Mouse (Mus musculus): ENCODE data around the gene Ficd. TPM values are rescaled to one million over a fixed set of nuclear protein-coding genes. Genes with fewer than 3 reads are reported as not detected.

Ficd gene
- polyA plus RNA-seq (2016; fragmentation: Nextera tagmentation; extraction: Ambion mirVana), result 4.8 and 5.5 TPM in 2 replicates

GRCm38 (mm10) chr5:113735345-113736112, at the start of gene Ficd:
TSS of gene Ficd (plus strand) at chr5:113735803.
- peak; percentile 98 for DNase-seq (ENCODE audit: low spot score)
- under 1% methylated on average over 71 of the region's 71 CpGs for WGBS
- Histone ChIP-seq H3K36me3 (peaks cover 32% of the 10 kb centered on the region), H3K9me3 (replicated peaks) (no peaks in the 10 kb centered on the region), H3K4me3 (peak within 1 kb of the TSS; percentile 82), H3K27me3 (ENCODE audit: low read depth, poor library complexity, severe bottlenecking) (no peaks in the 10 kb centered on the region), H3K27ac (replicated peaks) (peak within 1 kb of the TSS; percentile 97), H3K4me1 (peaks cover 32% of the 10 kb centered on the region)

GRCm38 (mm10) chr5:113687514-113687913, 48.1 kb upstream of the Ficd start:
- H3K9me3 ChIP-seq (replicated peaks), result no peaks in the 10 kb centered on the region
- 86% methylated on average over 5 of the region's 5 CpGs for WGBS
- H3K27ac ChIP-seq (replicated peaks), result no peak overlapping the region

GRCm38 (mm10) chr5:113690069-113690548, 45.5 kb upstream of the Ficd start:
- no peak for DNase-seq (ENCODE audit: low spot score)
- H3K4me1 ChIP-seq, result peaks cover 11% of the 10 kb centered on the region
- H3K4me3 ChIP-seq, result no peak overlapping the region
- H3K36me3 ChIP-seq, result no peaks in the 10 kb centered on the region
- 84% methylated on average over 15 of the region's 15 CpGs for WGBS
- H3K27me3 ChIP-seq (ENCODE audit: low read depth, poor library complexity, severe bottlenecking), result no peaks in the 10 kb centered on the region
- H3K9me3 ChIP-seq (replicated peaks), result peaks cover 5% of the 10 kb centered on the region; the same call in 1 of the 2 replicates
- no peak overlapping the region for H3K27ac ChIP-seq (replicated peaks)

More at GRCm38 (mm10) chr5:113687514-113687913, 48.1 kb upstream of the Ficd start:
- Histone ChIP-seq H3K27me3 (ENCODE audit: low read depth, poor library complexity, severe bottlenecking) (no peaks in the 10 kb centered on the region), H3K36me3 (no peaks in the 10 kb centered on the region), H3K4me1 (no peaks in the 10 kb centered on the region), H3K4me3 (no peak overlapping the region)
- no peak for DNase-seq (ENCODE audit: low spot score)

GRCm38 (mm10) chr5:113690866-113691265, 44.7 kb upstream of the Ficd start:
- Histone ChIP-seq H3K4me3 (no peak overlapping the region), H3K9me3 (replicated peaks) (peaks cover 5% of the 10 kb centered on the region; the same call in 1 of the 2 replicates), H3K27me3 (ENCODE audit: low read depth, poor library complexity, severe bottlenecking) (no peaks in the 10 kb centered on the region), H3K27ac (replicated peaks) (no peak overlapping the region), H3K4me1 (peaks cover 11% of the 10 kb centered on the region), H3K36me3 (no peaks in the 10 kb centered on the region)
- DNase-seq (ENCODE audit: low spot score), result no peak
- 90% methylated on average over 2 of the region's 2 CpGs for WGBS

GRCm38 (mm10) chr5:113693196-113693755, 42.3 kb upstream of the Ficd start:
- H3K36me3 ChIP-seq, result no peaks in the 10 kb centered on the region
- no peak overlapping the region for H3K27ac ChIP-seq (replicated peaks)
- no peak for DNase-seq (ENCODE audit: low spot score)
- H3K27me3 ChIP-seq (ENCODE audit: low read depth, poor library complexity, severe bottlenecking), result no peaks in the 10 kb centered on the region
- H3K4me3 ChIP-seq, result no peak overlapping the region
- 87% methylated on average over 8 of the region's 8 CpGs for WGBS
- H3K4me1 ChIP-seq, result peaks cover 11% of the 10 kb centered on the region
- H3K9me3 ChIP-seq (replicated peaks), result peaks cover 5% of the 10 kb centered on the region; the same call in 1 of the 2 replicates

- WGBS, result 73% methylated on average over 4 of the region's 4 CpGs
- H3K27me3 ChIP-seq (ENCODE audit: low read depth, poor library complexity, severe bottlenecking), result no peaks in the 10 kb centered on the region
- peaks cover 5% of the 10 kb centered on the region; the same call in 1 of the 2 replicates for H3K9me3 ChIP-seq (replicated peaks)
- H3K27ac ChIP-seq (replicated peaks), result no peak overlapping the region
- H3K36me3 ChIP-seq, result no peaks in the 10 kb centered on the region
- H3K4me1 ChIP-seq, result peaks cover 11% of the 10 kb centered on the region
- no peak overlapping the region for H3K4me3 ChIP-seq
- no peak for DNase-seq (ENCODE audit: low spot score)
Observed at GRCm38 (mm10) chr5:113694000-113694399, 41.6 kb upstream of the Ficd start.

- Histone ChIP-seq H3K36me3 (no peaks in the 10 kb centered on the region), H3K27me3 (ENCODE audit: low read depth, poor library complexity, severe bottlenecking) (no peaks in the 10 kb centered on the region), H3K9me3 (replicated peaks) (peaks cover 5% of the 10 kb centered on the region; the same call in 1 of the 2 replicates), H3K4me3 (no peak overlapping the region), H3K27ac (replicated peaks) (no peak overlapping the region), H3K4me1 (peaks cover 11% of the 10 kb centered on the region)
- WGBS, result 74% methylated on average over 5 of the region's 5 CpGs
- no peak for DNase-seq (ENCODE audit: low spot score)
Observed at GRCm38 (mm10) chr5:113694415-113694814, 41.2 kb upstream of the Ficd start.

GRCm38 (mm10) chr5:113700388-113701023, 35.1 kb upstream of the Ficd start:
- Histone ChIP-seq H3K27ac (replicated peaks) (no peak overlapping the region), H3K36me3 (no peaks in the 10 kb centered on the region), H3K9me3 (replicated peaks) (no peaks in the 10 kb centered on the region), H3K4me1 (0 out of 2 replicates have a peak, but pooled peaks cover 5% of the 10 kb centered on the region), H3K4me3 (no peak overlapping the region), H3K27me3 (ENCODE audit: low read depth, poor library complexity, severe bottlenecking) (no peaks in the 10 kb centered on the region)
- WGBS, result 82% methylated on average over 19 of the region's 19 CpGs
- DNase-seq (ENCODE audit: low spot score), result no peak

GRCm38 (mm10) chr5:113703803-113704585, 31.6 kb upstream of the Ficd start:
- H3K9me3 ChIP-seq (replicated peaks), result no peaks in the 10 kb centered on the region
- H3K27ac ChIP-seq (replicated peaks), result no peak overlapping the region; the same call in 1 of the 2 replicates
- WGBS, result 75% methylated on average over 21 of the region's 21 CpGs
- H3K36me3 ChIP-seq, result no peaks in the 10 kb centered on the region
- H3K27me3 ChIP-seq (ENCODE audit: low read depth, poor library complexity, severe bottlenecking), result no peaks in the 10 kb centered on the region
- DNase-seq (ENCODE audit: low spot score), result no peak
- no peak overlapping the region for H3K4me3 ChIP-seq
- 0 out of 2 replicates have a peak, but pooled peaks cover 5% of the 10 kb centered on the region for H3K4me1 ChIP-seq

- DNase-seq (ENCODE audit: low spot score), result no peak
- H3K4me3 ChIP-seq, result no peak overlapping the region
- H3K27ac ChIP-seq (replicated peaks), result no peak overlapping the region
- peaks cover 17% of the 10 kb centered on the region for H3K4me1 ChIP-seq
- no peaks in the 10 kb centered on the region for H3K36me3 ChIP-seq
- H3K9me3 ChIP-seq (replicated peaks), result no peaks in the 10 kb centered on the region
- no peaks in the 10 kb centered on the region for H3K27me3 ChIP-seq (ENCODE audit: low read depth, poor library complexity, severe bottlenecking)
- WGBS, result 76% methylated on average over 2 of the region's 2 CpGs
Observed at GRCm38 (mm10) chr5:113712861-113713260, 22.7 kb upstream of the Ficd start.

- no peak overlapping the region; the same call in 1 of the 2 replicates for H3K27ac ChIP-seq (replicated peaks)
- peak overlapping the region; percentile 26; the same call in 1 of the 2 replicates for H3K4me3 ChIP-seq
Observed at GRCm38 (mm10) chr5:113716581-113717388, 18.8 kb upstream of the Ficd start.

More at GRCm38 (mm10) chr5:113716581-113717388, 18.8 kb upstream of the Ficd start:
- peak; percentile 66 for DNase-seq (ENCODE audit: low spot score)
- peaks cover 17% of the 10 kb centered on the region for H3K4me1 ChIP-seq
- H3K36me3 ChIP-seq, result no peaks in the 10 kb centered on the region
- H3K9me3 ChIP-seq (replicated peaks), result no peaks in the 10 kb centered on the region
- 12% methylated on average over 12 of the region's 12 CpGs for WGBS
- no peaks in the 10 kb centered on the region for H3K27me3 ChIP-seq (ENCODE audit: low read depth, poor library complexity, severe bottlenecking)
